9 mouse cellular contexts compared by ENCODE assay signal in the genomic region with DNA sequence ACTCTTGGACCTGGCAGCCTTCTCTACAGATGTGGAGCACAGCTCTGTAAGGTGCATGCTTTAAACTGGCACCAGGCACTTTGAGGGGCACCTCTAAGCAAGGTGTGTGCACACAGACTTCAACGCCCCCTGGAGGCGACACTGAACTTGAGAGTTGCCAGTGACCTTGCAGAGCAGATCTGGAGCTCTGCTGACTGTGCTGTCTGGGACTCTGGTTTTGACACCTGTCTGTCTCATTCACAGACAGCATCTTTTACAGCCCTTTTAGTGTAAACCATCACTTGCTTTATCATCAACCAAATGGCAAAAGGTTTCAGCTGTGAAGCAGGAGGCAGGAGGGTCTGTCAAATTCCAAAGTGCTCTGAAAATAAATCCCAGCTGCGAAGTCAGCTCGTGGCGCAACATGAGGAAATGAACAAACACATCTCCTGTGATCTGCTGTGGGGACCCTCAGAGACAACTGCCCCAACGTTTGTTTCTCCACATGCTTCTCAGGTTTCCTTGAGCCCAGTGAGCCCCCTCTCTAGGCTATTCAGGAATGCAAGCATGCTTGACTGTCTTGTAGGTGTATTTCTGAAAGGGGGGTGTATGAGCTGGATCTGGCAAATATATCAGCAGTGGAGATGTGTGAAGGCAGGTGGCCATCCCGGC.
DNase-seq lines count a peak whose midpoint lies in the region; ATAC-seq and TF ChIP-seq lines count a peak whose summit lies in the region.
"Had no signal": no experiment of that assay in that cellular context is flagged by ENCODE, and none has a peak within 500 bp of the region (broad histone marks: within the 10 kb centered on the region; RNA-seq: fewer than 3 reads in every experiment).

No protein-coding gene starts in this region.

- no peak for DNase-seq in kidney, postnatal 14 days
- no peak for DNase-seq in MEL (ENCODE audit: low read depth, low spot score)
- peak; percentile 29 for DNase-seq in embryo, embryonic 10.5 days (ENCODE audit: low spot score)
- DNase-seq in lung, postnatal 4 days = peak; percentile 22 to 56
- no peak for DNase-seq in cerebellum, adult 11-12 months
- no peak for DNase-seq in right cerebral cortex, adult 2 months (ENCODE audit: low spot score in 2 of 2)
- DNase-seq: gastrocnemius, postnatal 14 days had no signal

- no peak; a peak in 1 of 6 replicates for TF ChIP-seq CTCF in MEL (IDR thresholded peaks at IDR 0.05 in 2 of 3, conservative IDR thresholded peaks at IDR 0.05 in 1 of 3; ENCODE audit: control insufficient read depth in 1 of 3, insufficient read depth in 1 of 3, low read depth in 2 of 3, low read length in 3 of 3, poor library complexity in 1 of 3, severe bottlenecking in 1 of 3)

- TF ChIP-seq POLR2A in MEL (IDR thresholded peaks at IDR 0.05; ENCODE audit: control insufficient read depth in 1 of 2, insufficient read depth in 1 of 2, low read depth in 1 of 2, low read length in 2 of 2, poor library complexity in 1 of 2) = no peak

- H3K4me2 ChIP-seq in kidney, embryonic 15.5 days = no peak overlapping the region
- H3K4me2 ChIP-seq: stomach, embryonic 15.5 days had no signal

- H3K4me1 ChIP-seq in kidney, embryonic 15.5 days = 0 out of 2 replicates have a peak, but pooled peaks cover 3% of the 10 kb centered on the region
- H3K4me1 ChIP-seq in MEL (ENCODE audit: control insufficient read depth in 1 of 2, insufficient read depth in 2 of 2, low read length in 2 of 2) = no peaks in the 10 kb centered on the region
- H3K4me1 ChIP-seq: stomach, embryonic 15.5 days had no signal

- H3K27me3 ChIP-seq in kidney, embryonic 15.5 days = no peaks in the 10 kb centered on the region
- no peaks in the 10 kb centered on the region for H3K27me3 ChIP-seq in MEL (ENCODE audit: control insufficient read depth in 1 of 2, insufficient read depth in 2 of 2, low read length in 2 of 2)
- H3K27me3 ChIP-seq: stomach, embryonic 15.5 days had no signal

- H3K9me3 ChIP-seq in kidney, embryonic 15.5 days (replicated peaks) = no peaks in the 10 kb centered on the region
- no peaks in the 10 kb centered on the region for H3K9me3 ChIP-seq in MEL (replicated peaks; ENCODE audit: insufficient read depth, low read length)
- H3K9me3 ChIP-seq: stomach, embryonic 15.5 days had no signal

- WGBS in kidney, embryonic 15.5 days = 43% methylated on average over 7 of the region's 7 CpGs

- TF ChIP-seq EP300 in MEL (IDR thresholded peaks at IDR 0.05; ENCODE audit: low read depth in 1 of 2, low read length in 2 of 2) = no peak

- no peak overlapping the region for H3K4me3 ChIP-seq in kidney, embryonic 15.5 days (replicated peaks)
- H3K4me3 ChIP-seq in MEL (ENCODE audit: control insufficient read depth in 1 of 2, insufficient read depth in 1 of 2, low read depth in 2 of 2, low read length in 2 of 2) = no peak overlapping the region
- H3K4me3 ChIP-seq: stomach, embryonic 15.5 days had no signal

- no peak overlapping the region for H3K27ac ChIP-seq in kidney, embryonic 15.5 days
- H3K27ac ChIP-seq in MEL (ENCODE audit: control insufficient read depth, low read depth, low read length) = no peak overlapping the region
- H3K27ac ChIP-seq: stomach, embryonic 15.5 days had no signal

- no peak overlapping the region for H3K9ac ChIP-seq in kidney, embryonic 15.5 days
- no peak overlapping the region for H3K9ac ChIP-seq in MEL (ENCODE audit: control insufficient read depth, low read depth, low read length, poor library complexity, severe bottlenecking)
- H3K9ac ChIP-seq: stomach, embryonic 15.5 days had no signal

- no peaks in the 10 kb centered on the region for H3K36me3 ChIP-seq in kidney, embryonic 15.5 days
- no peaks in the 10 kb centered on the region for H3K36me3 ChIP-seq in MEL (ENCODE audit: control insufficient read depth in 1 of 2, insufficient read depth in 2 of 2, low read length in 2 of 2)
- H3K36me3 ChIP-seq: stomach, embryonic 15.5 days had no signal

- no peak for TF ChIP-seq RAD21 in MEL (IDR thresholded peaks at IDR 0.05; ENCODE audit: low read depth, low read length)

- H3K79me2 ChIP-seq in MEL (ENCODE audit: control insufficient read depth, insufficient read depth, low read length, poor library complexity) = no peaks in the 10 kb centered on the region

- peak; percentile 43; the same call in 1 of the 2 replicates for ATAC-seq in kidney, embryonic 15.5 days (replicated peaks; ENCODE audit: low FRiP score)

TF ChIP-seq in MEL, 35 proteins besides CTCF, POLR2A, EP300 and RAD21:
- TF ChIP-seq SMC3 (IDR thresholded peaks at IDR 0.05; ENCODE audit: low read depth, low read length) (0 out of 2 replicates have a peak, but pooled peaks have one; percentile 15), ZNF384 (IDR thresholded peaks at IDR 0.05; ENCODE audit: low read depth, low read length) (no peak), POLR2AphosphoS2 (IDR thresholded peaks at IDR 0.05; ENCODE audit: low read length) (no peak), MXI1 (IDR thresholded peaks at IDR 0.05; ENCODE audit: low read depth, low read length) (no peak), KAT2A (conservative IDR thresholded peaks at IDR 0.05; ENCODE audit: low read depth, low read length) (no peak), ZKSCAN1 (IDR thresholded peaks at IDR 0.05; ENCODE audit: low read depth, low read length) (no peak)

Comparison
In these comparisons a context has a peak if more than half of its experiments do, and no peak if none do; other contexts are left out.
1. DNase-seq: peak in embryo, embryonic 10.5 days (single experiment) and lung, postnatal 4 days (2 of 2); none in kidney, postnatal 14 days (single experiment), MEL (single experiment), cerebellum, adult 11-12 months (single experiment) and right cerebral cortex, adult 2 months (0 of 2).